Mouse (Mus musculus) layer of hippocampus, adult 9-11 months (tissue): ENCODE data around the gene Ang5.
A peak's percentile ranks its signal among the peaks of the same experiment; 100 is the strongest.
"Not testable (repeated sequence)": the region's sequence is repeated elsewhere in the genome, so short reads cannot be mapped to it uniquely, and the experiment has no call there.

ENCODE experiments used
- DNase-seq: peaks from one replicate; pipeline ENCODE4 v3.0.0; 2022

Ang5 gene

DNA sequence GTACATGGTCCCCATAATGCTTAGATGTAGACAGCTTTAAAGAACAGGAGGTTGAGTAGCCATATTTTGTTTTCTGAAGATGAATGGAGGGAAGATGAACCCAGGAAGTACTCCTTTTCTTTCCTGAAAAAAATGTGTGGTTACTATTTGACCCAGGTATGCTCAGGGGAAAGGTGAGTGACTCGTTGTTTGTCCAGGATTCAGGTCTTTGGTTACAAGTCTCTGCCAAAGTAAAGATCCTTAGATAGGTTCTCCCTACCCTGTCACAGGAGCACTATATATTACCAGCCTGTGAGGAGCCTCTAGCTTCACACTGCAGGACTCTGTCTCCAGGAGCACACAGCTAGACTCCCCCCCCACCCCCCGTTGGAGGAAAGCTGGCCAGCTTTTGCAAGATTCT lies at the start of gene Ang5:
Gene Ang5, plus strand, starts transcription at position 301 of the 400 bp plus-strand sequence.
- DNase-seq: not testable (repeated sequence)

DNA sequence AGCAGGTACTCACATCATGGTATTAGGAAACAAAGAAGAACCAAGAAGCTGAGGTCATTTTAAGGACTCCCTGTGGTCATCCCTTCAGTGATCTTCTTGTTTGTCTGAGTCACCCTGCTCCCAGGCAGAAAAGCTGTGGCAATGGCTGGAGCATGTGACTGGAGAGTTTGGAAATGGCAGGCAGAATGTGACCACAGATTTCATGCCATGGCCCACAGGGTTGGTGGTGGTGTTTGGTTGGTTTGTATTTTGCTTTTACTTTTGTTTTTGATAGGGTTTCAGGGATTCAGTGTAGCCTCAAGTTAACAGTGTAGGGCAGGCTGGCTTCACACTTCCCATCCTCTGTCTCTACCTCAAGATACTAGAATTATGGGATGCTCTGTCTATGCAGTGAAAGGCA lies 38.7 kb upstream of the Ang5 start:
- DNase-seq: not testable (repeated sequence)

- not testable (repeated sequence) for DNase-seq
These were observed 33.4 kb upstream of the Ang5 start, which contains the start of gene Ear10 for GRCm38 (mm10) chr14:43923459-43923858. Gene Ear10, minus strand, starts transcription at chr14:43923559.

DNA sequence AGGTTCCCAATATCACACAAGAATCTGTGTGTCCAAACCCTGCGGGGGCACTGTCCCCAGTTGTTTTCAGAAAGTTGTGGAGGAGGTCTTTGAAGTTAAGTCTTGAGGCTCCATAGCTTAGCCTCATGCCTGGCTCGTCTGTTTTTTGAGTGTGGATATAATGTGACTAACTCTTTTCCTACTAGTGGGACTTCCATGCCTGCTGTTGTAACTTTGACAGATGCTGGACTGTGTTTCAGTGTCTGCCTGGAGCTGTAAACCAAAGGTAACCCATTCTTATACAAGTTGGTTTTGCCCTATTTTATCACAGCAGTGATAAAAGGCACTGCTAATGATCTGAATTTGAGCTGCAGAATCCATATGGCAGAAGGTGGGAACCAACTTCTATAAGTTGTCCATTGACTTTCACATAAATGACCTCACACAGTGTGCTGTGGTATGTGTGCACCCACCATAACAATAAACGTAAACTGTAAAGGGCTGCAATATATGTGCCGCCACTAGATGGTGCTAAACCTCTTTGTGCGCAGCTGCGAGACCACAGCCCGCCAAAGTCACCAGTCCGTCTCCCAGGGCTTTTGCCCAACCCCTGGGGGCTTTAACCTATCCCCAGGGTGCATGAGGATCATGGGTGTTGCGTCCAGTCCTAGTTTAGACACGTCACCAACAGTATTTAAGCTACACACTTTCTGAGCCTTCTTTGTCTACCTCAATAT lies 32.0 kb upstream of the Ang5 start, which contains the start of gene Gm8113:
Gene Gm8113, plus strand, starts transcription at position 703 of the 716 bp plus-strand sequence.
- DNase-seq: peak; percentile 25

GRCm38 (mm10) chr14:43925404-43925950 lies 31.4 kb upstream of the Ang5 start:
- DNase-seq: not testable (repeated sequence)

DNA sequence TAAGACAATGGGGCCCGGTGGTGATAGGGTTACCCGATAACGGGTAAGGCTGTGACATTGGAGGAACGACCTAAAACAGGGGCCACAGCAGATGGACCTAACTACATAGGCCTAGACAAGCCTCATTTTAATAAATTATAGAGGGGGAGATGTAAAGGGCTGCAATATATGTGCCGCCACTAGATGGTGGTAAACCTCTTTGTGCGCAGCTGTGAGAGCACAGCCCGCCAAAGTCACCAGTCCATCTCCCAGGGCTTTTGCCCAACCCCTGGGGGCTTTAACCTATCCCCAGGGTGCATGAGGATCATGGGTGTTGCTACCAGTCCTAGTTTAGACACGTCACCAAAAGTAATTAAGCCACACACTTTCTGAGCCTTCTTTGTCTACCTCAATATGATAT lies 23.9 kb upstream of the Ang5 start:
- peak; percentile 6 for DNase-seq

GRCm38 (mm10) chr14:43933399-43933798 lies 23.5 kb upstream of the Ang5 start:
- not testable (repeated sequence) for DNase-seq

- not testable (repeated sequence) for DNase-seq
These were observed 3.5 kb upstream of the Ang5 start for GRCm38 (mm10) chr14:43953382-43953781.

GRCm38 (mm10) chr14:43955074-43955473 lies 1.8 kb upstream of the Ang5 start:
- not testable (repeated sequence) for DNase-seq

GRCm38 (mm10) chr14:43983454-43983853 lies 26.6 kb downstream of the Ang5 start:
- DNase-seq: no peak

GRCm38 (mm10) chr14:43983897-43984296 lies 27.0 kb downstream of the Ang5 start:
- peak; percentile 14 for DNase-seq

- no peak for DNase-seq
These were observed 29.3 kb downstream of the Ang5 start for GRCm38 (mm10) chr14:43986147-43986546.

GRCm38 (mm10) chr14:43987404-43987803 lies 30.5 kb downstream of the Ang5 start:
- DNase-seq: peak; percentile 69

DNA sequence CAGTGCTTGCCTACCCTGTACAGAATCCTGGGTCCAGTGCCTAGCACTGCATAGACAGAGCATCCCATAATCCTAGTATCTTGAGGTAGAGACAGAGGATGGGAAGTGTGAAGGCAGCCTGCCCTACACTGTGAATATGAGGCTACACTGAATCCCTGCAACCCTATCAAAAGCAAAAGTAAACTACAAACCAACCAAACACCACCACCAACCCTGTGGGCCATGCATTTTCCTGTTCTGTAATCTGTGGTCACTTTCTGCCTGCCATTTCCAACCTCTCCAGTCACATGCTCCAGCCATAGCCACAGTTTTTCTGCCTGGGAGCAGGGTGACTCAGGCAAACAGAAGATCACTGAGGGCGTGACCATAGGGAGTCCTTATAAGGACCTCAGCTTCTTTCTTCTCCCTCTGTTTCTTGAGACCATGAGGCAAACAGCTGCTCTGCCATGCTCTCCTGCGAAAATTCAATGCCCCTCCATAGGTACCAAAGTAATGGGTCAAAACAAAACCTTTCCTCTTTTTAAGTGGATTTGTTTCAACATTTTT lies 41.7 kb downstream of the Ang5 start:
- not testable (repeated sequence) for DNase-seq

GRCm38 (mm10) chr14:44001600-44001999 lies 44.7 kb downstream of the Ang5 start:
- no peak for DNase-seq

DNA sequence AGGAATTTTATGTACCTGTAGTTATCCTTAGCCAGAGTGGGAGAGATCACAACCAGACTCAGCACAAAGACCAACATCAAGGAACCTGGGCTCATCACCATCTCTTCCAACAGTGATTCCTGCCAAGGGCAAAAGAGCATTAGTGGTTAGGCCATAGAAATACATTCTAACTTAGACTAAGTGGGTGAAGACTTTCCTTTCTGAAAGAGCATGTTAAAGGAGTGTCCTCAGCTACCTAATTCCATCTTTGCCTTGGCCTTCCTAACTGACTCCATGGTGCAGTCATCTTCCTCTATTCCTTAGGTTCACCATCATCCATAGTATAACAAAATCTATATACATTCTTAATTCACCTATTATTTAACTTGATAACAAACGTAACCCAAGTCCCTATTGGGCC lies 45.3 kb downstream of the Ang5 start, which contains the start of gene Ang6:
Gene Ang6, minus strand, starts transcription at position 101 of the 400 bp plus-strand sequence.
- DNase-seq: no peak

- not testable (repeated sequence) for DNase-seq
These were observed 51.2 kb downstream of the Ang5 start for GRCm38 (mm10) chr14:44008021-44008420.

GRCm38 (mm10) chr14:44009686-44010085 lies 52.8 kb downstream of the Ang5 start:
- not testable (repeated sequence) for DNase-seq
